Mouse (Mus musculus) testis, adult 2 months (tissue): Measurements from ENCODE around the gene Utp15. TPM values are rescaled to one million over a fixed set of nuclear protein-coding genes. Genes with fewer than 3 reads are reported as not detected.
A peak's percentile ranks its signal among the peaks of the same experiment; 100 is the strongest.

Experiments used
- H3K27ac ChIP-seq: fragments of 200-500 bp; 2 replicates; pipeline ENCODE4 v1.5.1; 2012; ENCODE audit warnings: low read depth, low read length; ENCODE audit not compliant: control insufficient read depth, insufficient read depth
- H3K27me3 ChIP-seq: fragments of 200-500 bp; 2 replicates; pipeline ENCODE4 v1.6.1; 2012; ENCODE audit warnings: mild to moderate bottlenecking, low read length, moderate library complexity; ENCODE audit not compliant: control insufficient read depth, insufficient read depth
- H3K36me3 ChIP-seq: fragments of 200-500 bp; 2 replicates; pipeline ENCODE4 v1.6.1; 2012; ENCODE audit warnings: mild to moderate bottlenecking, low read length; ENCODE audit not compliant: control insufficient read depth, insufficient read depth
- H3K4me1 ChIP-seq: fragments of 200-500 bp; 2 replicates; pipeline ENCODE4 v1.6.1; 2012; ENCODE audit warnings: low read length; ENCODE audit not compliant: control insufficient read depth, insufficient read depth
- H3K4me3 ChIP-seq: fragments of 200-500 bp; 2 replicates; pipeline ENCODE4 v1.5.1; 2012; ENCODE audit warnings: low read depth, mild to moderate bottlenecking, low read length, moderate library complexity, mixed read lengths; ENCODE audit not compliant: control insufficient read depth
- CTCF ChIP-seq: fragments of 200-500 bp; IDR thresholded peaks from 2 replicates; pipeline ENCODE4 v1.5.1; 2012; ENCODE audit warnings: low read depth, mild to moderate bottlenecking, inconsistent platforms, low read length, moderate library complexity; ENCODE audit not compliant: control insufficient read depth, insufficient read depth, insufficient replicate concordance
- POLR2A ChIP-seq: fragments of 200-500 bp; IDR thresholded peaks from 2 replicates; pipeline ENCODE4 v1.6.1; 2012; ENCODE audit warnings: low read depth, mild to moderate bottlenecking, inconsistent platforms, low read length, moderate library complexity; ENCODE audit not compliant: control insufficient read depth
- polyA plus RNA-seq: library from polyadenylated mRNA; depleted of rRNA; stranded (reverse); fragments of >200 nt; gene quantifications from 2 replicates; pipeline ENCODE4 v1.2.3, GENCODE M21; 2012

The Utp15 gene
- polyA plus RNA-seq, 1 experiment = 3.3 TPM

GRCm38 (mm10) chr13:98222848-98223247 is 40.0 kb downstream of the Utp15 start:
- no peaks in the 10 kb centered on the region for H3K27me3 ChIP-seq
- H3K4me1 ChIP-seq = no peaks in the 10 kb centered on the region
- no peak overlapping the region for H3K4me3 ChIP-seq
- TF ChIP-seq CTCF = peak; percentile 64; the same call in 1 of the 2 replicates
- TF ChIP-seq POLR2A = no peak
- H3K27ac ChIP-seq = no peak overlapping the region
- no peaks in the 10 kb centered on the region for H3K36me3 ChIP-seq

GRCm38 (mm10) chr13:98210137-98210536 is 52.7 kb downstream of the Utp15 start:
- Histone ChIP-seq H3K27me3 (no peaks in the 10 kb centered on the region), H3K36me3 (no peaks in the 10 kb centered on the region), H3K27ac (no peak overlapping the region), H3K4me3 (no peak overlapping the region), H3K4me1 (peaks cover 3% of the 10 kb centered on the region; the same call in 1 of the 2 replicates)
- TF ChIP-seq POLR2A (no peak), CTCF (no peak)

- Histone ChIP-seq H3K4me1 (peaks cover 3% of the 10 kb centered on the region; the same call in 1 of the 2 replicates), H3K27ac (no peak overlapping the region), H3K4me3 (no peak overlapping the region), H3K27me3 (no peaks in the 10 kb centered on the region), H3K36me3 (no peaks in the 10 kb centered on the region)
- TF ChIP-seq CTCF (peak; percentile 7; the same call in 1 of the 2 replicates), POLR2A (no peak)
These were observed 54.0 kb downstream of the Utp15 start for GRCm38 (mm10) chr13:98208842-98209241.

GRCm38 (mm10) chr13:98206546-98206870 is 56.3 kb downstream of the Utp15 start:
- H3K4me3 ChIP-seq = peak overlapping the region; percentile 62; the same call in 1 of the 2 replicates
- H3K4me1 ChIP-seq = peaks cover 3% of the 10 kb centered on the region; the same call in 1 of the 2 replicates
- TF ChIP-seq POLR2A (no peak), CTCF (no peak)
- no peak overlapping the region for H3K27ac ChIP-seq
- no peaks in the 10 kb centered on the region for H3K36me3 ChIP-seq
- H3K27me3 ChIP-seq = no peaks in the 10 kb centered on the region

DNA sequence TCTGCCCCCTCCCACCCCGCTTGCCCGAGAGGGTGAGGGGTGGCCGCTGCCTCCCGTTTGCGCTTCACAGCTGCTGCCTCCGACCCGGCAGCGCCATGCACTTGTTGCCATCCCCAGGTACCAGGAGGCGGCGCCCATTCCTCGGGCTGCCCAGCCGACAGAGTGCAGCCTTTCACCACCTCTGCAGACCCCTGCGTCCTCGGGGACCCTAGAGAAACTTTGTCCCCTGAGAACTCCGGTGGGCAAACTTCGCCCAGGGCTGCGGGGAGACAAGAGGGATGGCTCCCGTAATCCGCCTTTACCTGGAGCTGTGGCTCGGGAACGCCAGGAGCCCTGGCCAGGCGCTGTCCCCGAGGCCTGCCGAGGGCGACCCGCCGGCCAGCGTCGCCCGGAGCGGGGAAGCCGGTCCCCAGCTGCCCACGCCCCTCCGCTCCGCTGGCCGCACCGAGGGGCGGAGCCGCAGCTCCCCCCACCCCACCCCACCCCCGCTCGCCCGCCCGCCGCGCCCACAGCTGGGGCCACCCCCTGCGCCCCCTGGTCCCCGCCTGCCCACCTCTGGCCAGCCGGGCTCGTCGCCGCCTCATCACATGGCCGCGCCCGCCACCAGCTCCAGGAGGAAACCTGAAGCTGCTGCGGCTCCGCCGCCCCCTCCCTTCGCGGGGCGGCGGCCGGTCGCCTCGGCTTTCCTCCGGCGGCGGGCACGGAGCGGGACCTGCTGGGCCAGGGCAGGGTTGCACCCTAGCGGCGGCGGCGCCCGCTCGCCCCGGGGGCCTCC is 56.9 kb downstream of the Utp15 start, which contains the start of gene Arhgef28:
Arhgef28 (minus strand) TSS at position 669 of the 775 bp plus-strand sequence.
- TF ChIP-seq CTCF (0 out of 2 replicates have a peak, but pooled peaks have one; percentile 10), POLR2A (no peak)
- H3K27ac ChIP-seq = no peak within 1 kb of the TSS
- peak within 1 kb of the TSS; percentile 62 for H3K4me3 ChIP-seq
- no peaks in the 10 kb centered on the region for H3K27me3 ChIP-seq
- H3K36me3 ChIP-seq = no peaks in the 10 kb centered on the region
- H3K4me1 ChIP-seq = peaks cover 3% of the 10 kb centered on the region; the same call in 1 of the 2 replicates

DNA sequence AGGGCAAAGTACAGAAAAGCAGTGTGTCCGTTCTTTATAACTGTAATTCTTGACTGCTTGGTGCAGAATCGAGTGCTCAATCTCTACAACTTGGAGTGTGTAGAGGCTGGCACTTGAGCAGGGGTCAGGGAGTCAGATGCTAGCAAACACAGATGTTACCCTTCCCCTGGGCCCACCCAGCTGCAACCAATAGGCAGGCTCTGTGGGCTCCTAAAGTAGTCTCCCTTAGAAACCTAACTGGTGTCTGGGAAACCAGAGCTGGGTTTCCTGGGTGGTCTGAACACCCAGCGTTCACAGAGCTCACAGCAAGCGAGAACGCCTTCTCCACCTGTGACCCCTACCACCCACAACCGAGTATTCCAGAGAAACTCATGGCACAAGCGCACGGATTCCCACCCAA is 57.7 kb downstream of the Utp15 start:
- Histone ChIP-seq H3K27ac (no peak overlapping the region), H3K4me1 (peaks cover 3% of the 10 kb centered on the region; the same call in 1 of the 2 replicates), H3K4me3 (no peak overlapping the region), H3K36me3 (no peaks in the 10 kb centered on the region), H3K27me3 (no peaks in the 10 kb centered on the region)
- TF ChIP-seq POLR2A (no peak), CTCF (no peak)

DNA sequence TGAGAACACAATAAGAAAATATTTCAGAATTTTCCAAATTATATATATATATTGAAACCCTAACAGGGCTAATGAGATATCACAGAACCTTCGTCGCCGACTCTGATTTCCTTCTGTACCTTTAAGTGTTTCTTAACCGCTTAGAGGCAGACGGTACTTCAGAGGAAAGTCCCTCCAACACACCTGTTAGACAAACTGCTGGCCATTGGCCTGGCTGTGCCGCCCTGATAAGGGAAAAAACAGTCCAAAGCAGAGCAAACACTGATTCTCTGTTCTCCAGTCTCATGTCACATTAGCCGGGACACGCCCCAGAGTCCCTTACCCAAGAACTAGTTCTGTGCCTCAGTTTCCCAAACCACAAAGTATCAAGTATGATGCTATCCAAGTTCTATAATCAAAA is 58.5 kb downstream of the Utp15 start:
- peaks cover 3% of the 10 kb centered on the region; the same call in 1 of the 2 replicates for H3K4me1 ChIP-seq
- no peak overlapping the region for H3K4me3 ChIP-seq
- no peak overlapping the region for H3K27ac ChIP-seq
- no peaks in the 10 kb centered on the region for H3K36me3 ChIP-seq
- TF ChIP-seq CTCF = no peak
- TF ChIP-seq POLR2A = no peak
- H3K27me3 ChIP-seq = no peaks in the 10 kb centered on the region
